In the genomic region with DNA sequence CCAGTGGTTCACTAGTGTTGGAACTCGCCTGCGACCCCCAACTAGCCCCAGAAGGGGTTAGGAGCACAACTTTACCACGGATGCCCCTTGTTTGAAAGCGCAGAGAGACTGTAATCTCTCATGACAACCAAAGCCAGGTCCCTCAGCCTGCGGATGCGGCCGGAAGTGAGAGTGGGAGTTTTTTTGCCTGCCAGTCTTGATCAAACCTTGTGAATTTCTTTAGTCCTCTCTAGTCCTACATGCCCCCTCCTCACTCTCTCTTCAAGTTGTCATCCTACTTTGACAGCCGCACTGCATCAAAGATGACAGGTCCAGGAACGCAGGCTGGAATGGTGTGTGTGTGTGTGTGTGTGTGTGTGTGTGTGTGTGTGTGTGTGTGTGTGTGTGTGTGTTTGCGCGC, we compare ENCODE assay signal across 8 mouse cellular contexts. TPM values are rescaled to one million over a fixed set of nuclear protein-coding genes. Genes with fewer than 3 reads are reported as not detected.
DNase-seq lines count a peak whose midpoint lies in the region; ATAC-seq and TF ChIP-seq lines count a peak whose summit lies in the region.

No protein-coding gene starts in this region.

- peaks cover 3% of the 10 kb centered on the region; the same call in 1 of the 2 replicates for H3K27me3 ChIP-seq in hindbrain, embryonic 10.5 days (ENCODE audit: insufficient read depth, poor library complexity, severe bottlenecking)
- H3K27me3 ChIP-seq in lung, embryonic 16.5 days (ENCODE audit: control insufficient read depth, insufficient read depth, low read depth, low read length) = no peaks in the 10 kb centered on the region
- H3K27me3 ChIP-seq in small intestine, adult 2 months (ENCODE audit: control insufficient read depth, insufficient read depth, low read length) = no peaks in the 10 kb centered on the region

- H3K4me2 ChIP-seq in lung, embryonic 16.5 days (ENCODE audit: low read depth, low read length) = peak overlapping the region; percentile 65

- no peaks in the 10 kb centered on the region for H3K9me3 ChIP-seq in hindbrain, embryonic 10.5 days
- no peaks in the 10 kb centered on the region for H3K9me3 ChIP-seq in lung, embryonic 16.5 days (ENCODE audit: control insufficient read depth, low read length)

- H3K9ac ChIP-seq in lung, embryonic 16.5 days (ENCODE audit: low read length) = peak overlapping the region; percentile 90

- peak overlapping the region; percentile 89 for H3K4me3 ChIP-seq in hindbrain, embryonic 10.5 days
- H3K4me3 ChIP-seq in lung, embryonic 16.5 days (ENCODE audit: low read length) = peak overlapping the region; percentile 87
- peak overlapping the region; percentile 82 for H3K4me3 ChIP-seq in small intestine, adult 2 months (ENCODE audit: low read depth, low read length)

- peak; percentile 25 for DNase-seq in adrenal gland, postnatal 25 days
- no peak for DNase-seq in adrenal gland, postnatal 14 days
- peak; percentile 17 for DNase-seq in urinary bladder, postnatal 25 days (ENCODE audit: low spot score)
- no peak for DNase-seq in urinary bladder, postnatal 10 days (ENCODE audit: low spot score)
- no peak for DNase-seq in hindbrain, embryonic 10.5 days (ENCODE audit: low spot score)
- DNase-seq in layer of hippocampus, postnatal 36 days = no peak

- 5% methylated on average over 11 of the region's 11 CpGs for WGBS in hindbrain, embryonic 10.5 days
- 2% methylated on average over 11 of the region's 11 CpGs for WGBS in lung, embryonic 16.5 days
- under 1% methylated on average over 11 of the region's 11 CpGs for WGBS in small intestine, adult 2 months

- H3K27ac ChIP-seq in hindbrain, embryonic 10.5 days = peak overlapping the region; percentile 93
- peak overlapping the region; percentile 83 for H3K27ac ChIP-seq in lung, embryonic 16.5 days (ENCODE audit: low read length)
- no peak overlapping the region for H3K27ac ChIP-seq in small intestine, adult 2 months (ENCODE audit: insufficient read depth, low read depth, low read length)

- TF ChIP-seq CTCF in small intestine, adult 2 months (IDR thresholded peaks at IDR 0.05; ENCODE audit: extremely low read depth, insufficient read length, insufficient replicate concordance, low read depth, low read length) = no peak

- H3K4me1 ChIP-seq in hindbrain, embryonic 10.5 days (replicated peaks) = peaks cover 12% of the 10 kb centered on the region; the same call in 1 of the 2 replicates
- H3K4me1 ChIP-seq in lung, embryonic 16.5 days (replicated peaks; ENCODE audit: control insufficient read depth, insufficient read depth, low read length) = no peaks in the 10 kb centered on the region; the same call in 1 of the 2 replicates
- H3K4me1 ChIP-seq in small intestine, adult 2 months (ENCODE audit: control insufficient read depth, insufficient read depth, insufficient read length, low read length) = no peaks in the 10 kb centered on the region

- no peak for TF ChIP-seq POLR2A in small intestine, adult 2 months (IDR thresholded peaks at IDR 0.05; ENCODE audit: low read depth, low read length)

- H3K36me3 ChIP-seq in hindbrain, embryonic 10.5 days = no peaks in the 10 kb centered on the region
- no peaks in the 10 kb centered on the region for H3K36me3 ChIP-seq in lung, embryonic 16.5 days (ENCODE audit: control insufficient read depth, insufficient read depth, low read length)
- H3K36me3 ChIP-seq in small intestine, adult 2 months (ENCODE audit: control insufficient read depth, insufficient read depth, low read length) = no peaks in the 10 kb centered on the region

- ATAC-seq in lung, embryonic 16.5 days (ENCODE audit: low read depth) = peak; percentile 24

RNA-seq across cellular contexts. Expression of a gene that starts 0.5 kb away (rescaled TPM):
- total RNA-seq in adrenal gland, postnatal 25 days (2021) = 42.9 and 51.9 TPM in 2 replicates
- total RNA-seq in adrenal gland, postnatal 14 days (2021) = 35.2 and 42.5 TPM in 2 replicates
- 23.6 and 23.9 TPM in 2 replicates for polyA plus RNA-seq in hindbrain, embryonic 10.5 days (2016; fragmentation: Nextera tagmentation; extraction: Ambion mirVana)
- 38.2 and 39.3 TPM in 2 replicates for polyA plus RNA-seq in lung, embryonic 16.5 days (2015; fragmentation: Nextera tagmentation; extraction: Ambion mirVana)
- polyA plus RNA-seq in small intestine, adult 2 months (2012; rRNA removed) = 0.46 and 0.76 TPM in 2 replicates
- total RNA-seq in layer of hippocampus, postnatal 36 days (2021) = 10 to 100 TPM; 20.7 to 20.8 TPM

Comparison
In these comparisons a context has a peak if more than half of its experiments do, and no peak if none do; other contexts are left out.
1. DNase-seq: peak in adrenal gland, postnatal 25 days (single experiment) and urinary bladder, postnatal 25 days (single experiment); none in adrenal gland, postnatal 14 days (single experiment), urinary bladder, postnatal 10 days (single experiment), hindbrain, embryonic 10.5 days (single experiment) and layer of hippocampus, postnatal 36 days (0 of 2).
2. Peak in every context shown above with its lines, with median percentiles within 50 percentile points of each other: H3K4me3 ChIP-seq.